Mouse (Mus musculus): ENCODE data around the gene Ccdc12.

The Ccdc12 gene

DNA sequence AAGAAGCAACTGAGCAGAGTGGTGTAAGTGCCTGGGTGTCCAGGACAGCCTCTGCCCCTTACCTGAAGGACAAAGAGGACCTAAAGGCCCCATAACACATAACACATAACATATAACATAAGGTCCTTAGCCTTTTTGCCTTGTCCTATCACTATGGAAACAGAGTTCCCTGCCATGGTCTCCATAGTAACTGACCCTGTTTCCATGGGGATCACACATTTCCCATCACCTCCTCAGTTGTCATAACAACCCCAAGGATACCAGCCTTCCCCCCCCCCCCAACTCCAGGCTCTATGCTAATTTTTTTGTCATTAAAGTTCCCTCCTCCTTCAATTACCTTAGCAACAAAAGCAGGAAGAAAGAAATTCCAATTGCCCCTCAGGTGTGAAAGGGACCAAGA lies 6.5 kb upstream of the Ccdc12 start:
- DNase-seq: no peak

DNA sequence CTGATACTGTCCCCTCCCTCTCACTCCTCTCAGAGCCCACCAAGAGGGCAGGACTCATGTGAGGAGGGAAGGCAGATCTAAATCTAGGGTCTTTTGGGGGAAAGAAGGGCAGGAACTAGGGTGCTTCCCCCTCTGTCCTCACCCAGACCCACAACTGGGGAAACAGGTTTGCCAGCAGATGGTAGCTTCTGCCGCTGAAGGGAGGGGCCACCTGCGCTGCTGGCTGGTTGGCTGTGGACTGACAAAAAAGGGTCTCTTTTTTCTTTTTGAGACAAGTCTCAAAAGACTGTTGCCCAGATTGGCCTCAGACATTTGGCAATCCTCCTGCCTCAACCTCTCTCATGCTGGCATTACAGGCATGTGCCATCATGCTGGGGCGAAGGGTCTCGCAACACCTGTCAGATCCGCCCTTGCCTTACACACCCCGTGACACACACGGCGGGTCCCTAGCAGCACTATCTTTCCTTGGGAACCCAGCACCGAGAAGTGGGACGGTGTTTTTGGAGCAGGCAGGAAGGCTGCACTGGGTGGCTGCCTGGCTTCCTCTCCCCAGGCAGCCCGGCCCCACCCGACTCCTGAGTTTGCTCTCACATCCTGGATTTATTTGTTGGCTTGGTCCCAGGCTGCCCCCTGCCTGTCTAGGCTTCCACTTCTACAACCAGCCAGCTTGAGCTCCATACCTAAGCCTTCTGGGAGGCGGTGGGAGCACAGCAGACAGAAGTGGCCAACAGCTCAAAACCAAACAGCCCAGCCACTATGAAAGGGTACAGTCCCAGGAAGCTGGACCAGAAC lies 4.2 kb upstream of the Ccdc12 start:
- DNase-seq: no peak

- no peak for DNase-seq
Measured at GRCm38 (mm10) chr9:110652963-110653654, 3.2 kb upstream of the Ccdc12 start.

DNA sequence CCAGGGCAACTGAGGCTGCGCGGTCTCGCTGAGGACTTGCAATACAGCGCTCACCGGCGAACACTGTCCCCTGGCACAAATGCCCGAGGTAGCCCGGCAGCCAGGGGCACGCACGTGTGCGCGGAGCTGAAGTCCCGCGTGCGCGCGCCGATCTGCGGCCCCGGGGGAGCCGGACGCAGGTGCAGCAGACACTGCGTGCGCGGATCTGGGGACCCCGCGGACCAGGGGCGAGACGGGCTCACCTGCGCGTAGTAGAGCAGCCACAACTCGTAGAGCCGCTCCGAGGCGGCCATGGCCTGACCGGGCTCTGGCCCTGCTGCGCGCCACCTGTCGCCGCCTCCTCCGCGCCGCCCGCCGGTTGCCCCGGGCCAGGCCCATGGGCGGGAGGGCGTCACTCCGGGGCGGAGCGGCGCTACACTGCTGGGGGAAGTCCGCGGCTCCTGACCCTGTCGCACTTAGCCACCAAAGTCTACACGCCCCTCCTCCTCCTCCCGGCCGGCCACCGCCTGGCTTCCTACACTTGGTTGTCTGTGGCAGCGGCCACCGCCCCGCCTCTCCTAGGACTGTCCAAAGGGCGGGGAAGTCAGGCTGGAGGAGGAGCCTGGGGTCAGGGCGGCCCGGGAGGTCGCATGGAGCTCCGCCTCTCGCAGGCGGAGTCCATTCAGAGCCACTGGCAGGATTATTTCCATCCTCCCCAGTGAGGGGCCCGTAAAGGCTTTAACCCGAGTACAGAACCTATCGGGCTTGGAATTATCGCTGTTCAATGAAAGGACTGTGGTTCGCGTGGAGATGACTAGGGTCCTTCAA lies 2.4 kb upstream of the Ccdc12 start, which contains the start of gene Nbeal2:
Gene Nbeal2, minus strand, starts transcription at position 507 of the 807 bp plus-strand sequence.
- peak; percentile 81 to 89 for DNase-seq

GRCm38 (mm10) chr9:110654726-110655650 lies 1.3 kb upstream of the Ccdc12 start:
- no peak for DNase-seq

DNA sequence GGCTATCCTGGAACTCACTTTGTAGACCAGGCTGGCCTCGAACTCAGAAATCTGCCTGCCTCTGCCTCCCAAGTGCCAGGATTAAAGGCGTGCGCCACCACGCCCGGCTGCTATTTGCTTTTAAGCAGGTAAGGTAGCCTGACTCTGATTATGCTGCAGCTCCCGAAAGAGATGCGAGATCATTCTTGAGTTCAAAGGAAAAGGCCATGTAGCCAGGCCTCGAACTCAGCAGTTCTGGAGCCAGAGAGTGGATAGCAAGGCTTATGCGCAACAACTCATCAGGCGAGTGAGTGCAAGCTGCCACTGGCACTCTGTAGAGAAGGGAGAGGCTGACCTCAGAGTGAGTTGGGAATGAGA lies 674 bp upstream of the Ccdc12 start:
- DNase-seq: no peak

DNA sequence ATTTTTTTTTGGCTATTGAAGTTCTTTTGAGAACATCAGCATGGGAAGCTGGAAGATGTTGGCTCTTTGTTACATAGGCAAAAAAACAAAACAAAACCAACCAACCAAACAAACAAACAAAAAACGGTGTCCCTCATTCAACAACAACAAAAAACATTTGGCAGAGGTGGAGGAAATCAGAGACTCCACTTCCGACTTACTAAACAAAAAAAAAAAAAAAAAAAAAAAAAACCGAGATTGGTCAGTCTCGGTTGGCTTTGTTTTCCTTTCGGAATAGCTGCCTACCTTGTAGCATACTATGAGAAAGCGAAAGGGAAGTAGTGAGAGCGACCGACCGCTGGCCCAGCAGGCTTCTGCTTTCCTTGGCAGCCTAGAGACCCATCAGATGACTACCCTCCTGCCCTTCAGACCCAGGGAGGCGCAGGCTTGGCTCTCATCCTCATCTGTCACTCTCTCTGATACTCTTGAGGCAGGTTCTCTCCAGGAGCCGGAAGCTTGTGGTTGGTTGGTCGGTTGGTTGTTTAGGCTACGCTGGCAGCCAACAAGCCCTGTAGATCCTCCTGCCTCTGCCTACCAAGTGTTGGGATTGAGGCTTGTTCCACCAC lies 1.3 kb downstream of the Ccdc12 start:
- no peak for DNase-seq

GRCm38 (mm10) chr9:110659521-110659920 lies 3.2 kb downstream of the Ccdc12 start:
- no peak for DNase-seq

- DNase-seq: no peak
Measured at GRCm38 (mm10) chr9:110660208-110660607, 3.9 kb downstream of the Ccdc12 start.

DNA sequence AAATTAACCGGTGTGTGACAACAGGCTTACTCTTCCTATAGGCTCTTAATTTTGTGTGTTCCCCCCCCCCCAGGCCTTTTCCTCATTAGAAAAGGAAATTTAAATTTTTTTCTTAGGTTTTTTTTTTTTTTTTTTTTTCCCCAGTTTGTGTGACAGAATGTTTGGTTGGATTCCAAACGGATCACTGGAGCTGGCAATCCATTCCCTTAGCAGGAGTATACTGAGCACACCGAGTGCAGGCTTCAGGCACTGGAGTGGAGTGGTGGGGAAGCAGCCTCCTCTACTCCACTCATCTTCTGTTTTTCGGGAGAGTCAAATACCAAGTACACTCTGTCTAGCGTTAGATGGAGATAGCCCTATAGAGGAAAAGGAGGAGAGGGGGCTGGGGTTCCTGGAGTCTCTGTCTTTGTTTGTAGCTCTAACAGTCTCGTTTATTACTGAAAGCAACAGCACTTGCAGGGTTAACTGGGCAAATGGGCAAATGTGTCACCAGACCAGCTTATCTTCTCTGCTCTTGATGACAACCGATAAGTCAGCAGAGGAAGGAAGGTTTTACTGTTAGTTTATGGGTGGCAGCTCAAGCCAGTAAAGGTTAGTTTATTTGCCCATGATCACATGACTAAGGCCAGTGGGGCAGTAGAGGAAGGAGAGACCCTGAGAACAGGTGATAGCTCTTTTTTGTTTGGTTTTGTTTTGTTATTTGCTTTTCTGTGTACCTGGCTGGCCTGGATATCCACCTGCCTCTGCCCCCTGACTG lies 4.7 kb downstream of the Ccdc12 start:
- no peak for DNase-seq

- DNase-seq: no peak
Measured at GRCm38 (mm10) chr9:110662844-110663243, 6.5 kb downstream of the Ccdc12 start.

GRCm38 (mm10) chr9:110665912-110666311 lies 9.6 kb downstream of the Ccdc12 start:
- no peak for DNase-seq

GRCm38 (mm10) chr9:110666374-110666773 lies 10.1 kb downstream of the Ccdc12 start:
- no peak for DNase-seq

GRCm38 (mm10) chr9:110667219-110667836 lies 11.0 kb downstream of the Ccdc12 start:
- no peak for DNase-seq

GRCm38 (mm10) chr9:110668601-110669293 lies 12.4 kb downstream of the Ccdc12 start:
- no peak for DNase-seq

DNA sequence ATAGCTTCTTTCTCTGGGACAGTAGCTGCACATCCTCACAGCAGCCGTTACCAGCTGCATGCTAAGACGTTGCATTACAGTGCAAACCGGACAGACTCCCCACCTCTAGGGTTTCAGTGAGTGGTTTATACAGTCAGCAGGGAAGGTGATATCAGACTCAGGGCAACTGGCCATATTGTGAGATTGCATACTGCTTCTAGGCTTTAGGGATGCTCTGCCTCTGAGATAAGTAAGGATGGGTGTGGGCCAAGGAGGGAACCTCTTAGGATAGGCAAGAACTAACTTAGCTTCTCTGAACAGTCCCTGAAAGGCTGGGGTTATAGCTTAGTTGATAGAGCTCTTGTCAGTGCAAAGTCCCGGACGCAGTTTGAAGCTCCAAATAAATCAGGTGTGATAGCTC lies 13.5 kb downstream of the Ccdc12 start:
- no peak for DNase-seq

DNA sequence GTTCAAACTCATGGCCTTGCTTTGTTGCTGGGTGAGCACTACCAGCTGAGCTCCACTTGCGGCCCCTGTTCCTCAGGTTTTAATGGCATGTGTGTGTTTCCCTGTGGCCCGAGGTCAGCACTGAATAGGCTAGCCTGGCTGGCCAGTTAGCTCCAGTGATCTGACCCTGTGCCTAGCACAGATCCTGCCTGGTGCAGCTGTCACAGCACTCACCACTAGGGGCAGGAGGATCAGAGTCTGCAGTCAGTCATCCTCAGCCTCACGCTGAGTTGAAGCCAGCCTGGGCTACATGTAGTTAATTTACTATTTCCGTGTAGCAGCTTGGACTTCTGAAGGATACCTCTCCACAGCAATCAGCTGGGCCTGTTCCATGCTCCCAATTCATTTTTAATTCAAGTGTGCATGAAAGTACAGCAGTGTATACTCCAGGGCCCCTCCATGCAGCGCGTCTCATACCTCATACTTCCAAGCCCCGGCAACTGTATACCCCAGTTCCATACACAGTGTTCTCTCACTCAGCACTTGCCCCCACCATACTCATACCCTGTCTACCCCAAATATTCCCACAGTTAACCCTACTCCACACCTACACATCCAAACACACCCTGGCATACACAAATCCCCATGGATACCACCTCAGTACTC lies 16.3 kb downstream of the Ccdc12 start:
- peak; percentile 60 to 61 for DNase-seq

DNA sequence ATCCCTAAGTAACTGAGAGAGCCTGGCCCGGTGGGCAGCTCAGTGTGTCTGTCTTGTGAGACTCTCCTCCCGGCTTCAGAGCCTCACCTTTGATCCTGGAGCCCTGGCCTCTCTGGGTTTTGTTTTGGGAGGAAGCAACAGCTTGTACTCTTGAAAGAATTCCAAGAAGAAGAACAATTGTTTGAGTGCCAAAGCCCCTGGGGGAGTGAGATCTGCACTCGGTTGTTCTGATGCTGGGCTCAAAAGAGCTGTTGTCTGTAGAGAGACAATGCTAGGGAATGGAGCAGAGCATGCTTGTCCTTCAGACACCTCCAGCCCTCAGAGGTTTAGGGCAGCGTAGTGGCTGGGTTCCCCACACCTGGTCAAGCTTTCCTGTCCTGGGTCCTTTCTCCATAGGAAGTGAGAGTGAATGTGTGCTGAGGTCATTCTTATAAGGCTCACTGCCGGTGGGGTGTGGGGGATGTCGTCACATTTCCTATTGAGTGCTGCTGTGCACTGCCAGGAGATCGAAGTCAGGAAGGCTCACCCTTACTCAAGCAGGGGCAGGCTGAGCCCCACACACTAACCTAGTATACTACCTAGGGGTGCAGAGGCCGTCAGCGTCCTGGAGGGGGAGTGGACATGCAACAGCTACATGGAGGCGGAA lies 16.9 kb downstream of the Ccdc12 start:
- peak; percentile 56 to 61 for DNase-seq

GRCm38 (mm10) chr9:110676492-110676911 lies 20.2 kb downstream of the Ccdc12 start:
- DNase-seq: no peak

All from cerebellum, postnatal 10 days (tissue).